Mouse (Mus musculus): ENCODE measurements around the gene Gm44790. TPM values are rescaled to one million over a fixed set of nuclear protein-coding genes. Genes with fewer than 3 reads are reported as not detected.
A peak's percentile ranks its signal among the peaks of the same experiment; 100 is the strongest.

Gm44790 gene
- polyA plus RNA-seq, 1 experiment, result 2.9 TPM

GRCm38 (mm10) chr6:86396581-86397256 is 29.7 kb upstream of the Gm44790 start, which contains the start of gene Pcyox1:
Gene Pcyox1 (minus strand): TSS chr6:86397154.
- DNase-seq, result peak; percentile 92
- H3K27me3 ChIP-seq (replicated peaks; ENCODE audit: control insufficient read depth, insufficient read depth, low read length), result no peaks in the 10 kb centered on the region
- H3K27ac ChIP-seq (ENCODE audit: insufficient read depth, low read depth, low read length), result peak within 1 kb of the TSS; percentile 66
- peaks cover 6% of the 10 kb centered on the region; the same call in 1 of the 2 replicates for H3K4me1 ChIP-seq (ENCODE audit: control insufficient read depth, insufficient read depth, low read length)
- no peak for TF ChIP-seq CTCF (conservative IDR thresholded peaks at IDR 0.05; ENCODE audit: insufficient read depth, insufficient read length, low read depth, low read length)
- peak; percentile 97 for TF ChIP-seq POLR2A (IDR thresholded peaks at IDR 0.05; ENCODE audit: low read depth, low read length)
- WGBS, result under 1% methylated on average over 51 of the region's 51 CpGs
- peaks cover under 1% of the 10 kb centered on the region; the same call in 1 of the 2 replicates for H3K36me3 ChIP-seq (ENCODE audit: control insufficient read depth, insufficient read depth, low read length)
- H3K4me3 ChIP-seq (ENCODE audit: insufficient read depth, low read depth, low read length), result peak within 1 kb of the TSS; percentile 88

GRCm38 (mm10) chr6:86397257-86397980 is 29.0 kb upstream of the Gm44790 start:
- under 1% methylated on average over 14 of the region's 14 CpGs for WGBS
- peaks cover 6% of the 10 kb centered on the region; the same call in 1 of the 2 replicates for H3K4me1 ChIP-seq (ENCODE audit: control insufficient read depth, insufficient read depth, low read length)
- H3K36me3 ChIP-seq (ENCODE audit: control insufficient read depth, insufficient read depth, low read length), result no peaks in the 10 kb centered on the region
- H3K4me3 ChIP-seq (ENCODE audit: insufficient read depth, low read depth, low read length), result peak overlapping the region; percentile 88
- H3K27me3 ChIP-seq (replicated peaks; ENCODE audit: control insufficient read depth, insufficient read depth, low read length), result no peaks in the 10 kb centered on the region
- no peak for DNase-seq
- peak overlapping the region; percentile 48 for H3K27ac ChIP-seq (ENCODE audit: insufficient read depth, low read depth, low read length)
- TF ChIP-seq POLR2A (IDR thresholded peaks at IDR 0.05; ENCODE audit: low read depth, low read length) (no peak), CTCF (conservative IDR thresholded peaks at IDR 0.05; ENCODE audit: insufficient read depth, insufficient read length, low read depth, low read length) (no peak)

DNA sequence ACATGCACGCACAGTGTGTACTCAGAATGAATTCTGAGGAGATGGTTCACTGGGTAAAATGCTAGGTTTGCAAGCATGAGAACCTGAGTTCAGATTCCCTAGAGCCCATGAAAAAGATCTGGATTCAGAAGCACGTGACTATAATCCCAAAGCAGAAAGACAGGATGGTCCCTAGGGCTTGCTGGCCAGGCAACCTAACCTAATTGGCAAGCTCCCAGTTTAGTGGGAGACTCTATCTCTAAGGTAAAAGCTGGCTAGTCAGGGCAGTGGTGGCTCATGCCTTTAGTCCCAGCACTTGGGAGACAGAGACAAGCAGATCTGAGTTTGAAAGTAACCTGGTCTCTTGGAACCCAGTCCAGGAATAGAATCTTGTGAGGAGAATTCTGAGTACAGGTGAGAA is 27.5 kb upstream of the Gm44790 start:
- no peak for TF ChIP-seq POLR2A (IDR thresholded peaks at IDR 0.05; ENCODE audit: low read depth, low read length)
- no peak for TF ChIP-seq CTCF (conservative IDR thresholded peaks at IDR 0.05; ENCODE audit: insufficient read depth, insufficient read length, low read depth, low read length)

DNA sequence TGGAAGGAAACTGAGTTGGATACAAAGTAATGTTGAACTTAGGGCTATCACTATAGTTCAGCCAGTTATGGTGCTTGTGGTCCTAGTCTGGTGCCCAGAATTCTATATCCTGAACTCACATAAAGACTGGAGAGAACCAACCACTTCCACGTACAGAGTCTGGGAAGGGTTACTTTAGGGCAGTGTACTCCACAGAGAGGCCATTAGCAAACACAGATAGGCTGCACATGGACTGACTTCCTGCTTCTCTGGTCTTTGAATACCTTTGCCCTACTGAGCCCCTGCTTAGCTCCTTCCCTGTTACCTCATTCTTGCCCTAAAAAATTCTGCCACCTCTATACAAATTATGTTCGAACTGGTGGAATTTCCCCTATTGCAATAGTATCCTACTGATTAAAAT is 26.5 kb upstream of the Gm44790 start:
- Histone ChIP-seq H3K27ac (ENCODE audit: insufficient read depth, low read depth, low read length) (no peak overlapping the region), H3K4me1 (ENCODE audit: control insufficient read depth, insufficient read depth, low read length) (peaks cover 5% of the 10 kb centered on the region; the same call in 1 of the 2 replicates), H3K4me3 (ENCODE audit: insufficient read depth, low read depth, low read length) (no peak overlapping the region), H3K36me3 (ENCODE audit: control insufficient read depth, insufficient read depth, low read length) (no peaks in the 10 kb centered on the region), H3K27me3 (replicated peaks; ENCODE audit: control insufficient read depth, insufficient read depth, low read length) (no peaks in the 10 kb centered on the region)
- DNase-seq, result no peak
- TF ChIP-seq CTCF (conservative IDR thresholded peaks at IDR 0.05; ENCODE audit: insufficient read depth, insufficient read length, low read depth, low read length) (no peak), POLR2A (IDR thresholded peaks at IDR 0.05; ENCODE audit: low read depth, low read length) (no peak)
- WGBS, result 76% methylated on average over 2 of the region's 2 CpGs

More for the DNA sequence above, 27.5 kb upstream of the Gm44790 start:
- no peaks in the 10 kb centered on the region for H3K36me3 ChIP-seq (ENCODE audit: control insufficient read depth, insufficient read depth, low read length)
- no peak overlapping the region for H3K27ac ChIP-seq (ENCODE audit: insufficient read depth, low read depth, low read length)
- H3K4me3 ChIP-seq (ENCODE audit: insufficient read depth, low read depth, low read length), result no peak overlapping the region
- no peaks in the 10 kb centered on the region for H3K27me3 ChIP-seq (replicated peaks; ENCODE audit: control insufficient read depth, insufficient read depth, low read length)
- H3K4me1 ChIP-seq (ENCODE audit: control insufficient read depth, insufficient read depth, low read length), result peaks cover 6% of the 10 kb centered on the region; the same call in 1 of the 2 replicates
- 85% methylated on average over 2 of the region's 2 CpGs for WGBS
- DNase-seq, result no peak

GRCm38 (mm10) chr6:86400972-86401371 is 25.5 kb upstream of the Gm44790 start:
- TF ChIP-seq CTCF (conservative IDR thresholded peaks at IDR 0.05; ENCODE audit: insufficient read depth, insufficient read length, low read depth, low read length) (peak; percentile 84), POLR2A (IDR thresholded peaks at IDR 0.05; ENCODE audit: low read depth, low read length) (no peak)
- peak; percentile 93 for DNase-seq
- H3K4me3 ChIP-seq (ENCODE audit: insufficient read depth, low read depth, low read length), result no peak overlapping the region
- no peaks in the 10 kb centered on the region for H3K27me3 ChIP-seq (replicated peaks; ENCODE audit: control insufficient read depth, insufficient read depth, low read length)
- H3K4me1 ChIP-seq (ENCODE audit: control insufficient read depth, insufficient read depth, low read length), result peaks cover 6% of the 10 kb centered on the region; the same call in 1 of the 2 replicates
- no peaks in the 10 kb centered on the region for H3K36me3 ChIP-seq (ENCODE audit: control insufficient read depth, insufficient read depth, low read length)
- WGBS, result 3% methylated on average over 9 of the region's 9 CpGs
- H3K27ac ChIP-seq (ENCODE audit: insufficient read depth, low read depth, low read length), result no peak overlapping the region

- 49% methylated on average over 12 of the region's 12 CpGs for WGBS
- Histone ChIP-seq H3K27ac (ENCODE audit: insufficient read depth, low read depth, low read length) (no peak overlapping the region), H3K36me3 (ENCODE audit: control insufficient read depth, insufficient read depth, low read length) (no peaks in the 10 kb centered on the region), H3K4me1 (ENCODE audit: control insufficient read depth, insufficient read depth, low read length) (peaks cover 6% of the 10 kb centered on the region; the same call in 1 of the 2 replicates), H3K27me3 (replicated peaks; ENCODE audit: control insufficient read depth, insufficient read depth, low read length) (no peaks in the 10 kb centered on the region), H3K4me3 (ENCODE audit: insufficient read depth, low read depth, low read length) (no peak overlapping the region)
- TF ChIP-seq POLR2A (IDR thresholded peaks at IDR 0.05; ENCODE audit: low read depth, low read length), result no peak
- TF ChIP-seq CTCF (conservative IDR thresholded peaks at IDR 0.05; ENCODE audit: insufficient read depth, insufficient read length, low read depth, low read length), result no peak
- no peak for DNase-seq
Measured at GRCm38 (mm10) chr6:86402681-86403607, 23.5 kb upstream of the Gm44790 start.
